Mouse (Mus musculus) forebrain, postnatal 0 days (tissue): Measurements from ENCODE around the gene Fdps. TPM values are rescaled to one million over a fixed set of nuclear protein-coding genes. Genes with fewer than 3 reads are reported as not detected.

Experiments used
- ATAC-seq: fragments of 200-750 bp; cut with Nextera tagmentation; 2 replicates; pipeline ENCODE4 v1.8.0; 2017; ENCODE audit warnings: mild to moderate bottlenecking, moderate library complexity
- DNase-seq: peaks from one replicate; pipeline ENCODE4 v3.0.0-alpha.2; 2015
- H3K27ac ChIP-seq: fragments of 300-500 bp; sonication (generic); 2 replicates; pipeline ENCODE4 v1.5.1; 2014; ENCODE audit warnings: low read depth, mild to moderate bottlenecking, antibody characterized with exemption, low read length, moderate library complexity, mixed read lengths
- H3K27me3 ChIP-seq: fragments of 300-500 bp; sonication (generic); 2 replicates; pipeline ENCODE4 v1.6.1; 2014; ENCODE audit warnings: mild to moderate bottlenecking, low read length, mixed read lengths; ENCODE audit not compliant: insufficient read depth
- H3K36me3 ChIP-seq: fragments of 300-500 bp; sonication (generic); 2 replicates; pipeline ENCODE4 v1.6.1; 2014; ENCODE audit warnings: mild to moderate bottlenecking, moderate library complexity; ENCODE audit not compliant: insufficient read depth
- H3K4me1 ChIP-seq: fragments of 300-500 bp; sonication (generic); 2 replicates; pipeline ENCODE4 v1.6.1; 2014; ENCODE audit warnings: antibody characterized with exemption; ENCODE audit not compliant: insufficient read depth
- H3K4me2 ChIP-seq: fragments of 300-500 bp; sonication (generic); 2 replicates; pipeline ENCODE4 v1.6.1; 2014; ENCODE audit warnings: low read depth, mild to moderate bottlenecking, moderate library complexity
- H3K4me3 ChIP-seq: fragments of 300-500 bp; sonication (generic); 2 replicates; pipeline ENCODE4 v1.5.1; 2014; ENCODE audit warnings: low read depth, low read length, mixed read lengths
- H3K9ac ChIP-seq: fragments of 300-500 bp; sonication (generic); 2 replicates; pipeline ENCODE4 v1.6.1; 2014; ENCODE audit warnings: mild to moderate bottlenecking
- H3K9me3 ChIP-seq: fragments of 300-500 bp; sonication (generic); 2 replicates; pipeline ENCODE4 v1.6.1; 2016; ENCODE audit warnings: low read length
- CTCF ChIP-seq: sonication (generic); IDR thresholded peaks from 2 replicates; pipeline ENCODE4 v1.5.1; 2016; ENCODE audit warnings: antibody characterized with exemption, control low read depth, low read depth
- WGBS: fragments of 180-500 bp; shearing (Covaris S2); extraction: QIAGEN DNeasy Blood & Tissue Kit; methylation state at CpG from one replicate; pipeline ENCODE4 v1.1.7; 2014; 5-methylcytosine and 5-hydroxymethylcytosine counted together
- polyA plus RNA-seq: library from polyadenylated mRNA; unstranded; fragments of >200 nt; fragmentation: Nextera tagmentation; extraction: Ambion mirVana; gene quantifications from 2 replicates; pipeline ENCODE4 v1.2.1, GENCODE M21; 2015
- total RNA-seq: library from RNA; depleted of rRNA; stranded (reverse); fragments of >200 nt; gene quantifications from 2 replicates; pipeline ENCODE4 v1.2.3, GENCODE M21; 2014; rRNA removed

Gene Fdps
- 421 and 510 TPM in 2 replicates for total RNA-seq
- 435 and 441 TPM in 2 replicates for polyA plus RNA-seq

DNA sequence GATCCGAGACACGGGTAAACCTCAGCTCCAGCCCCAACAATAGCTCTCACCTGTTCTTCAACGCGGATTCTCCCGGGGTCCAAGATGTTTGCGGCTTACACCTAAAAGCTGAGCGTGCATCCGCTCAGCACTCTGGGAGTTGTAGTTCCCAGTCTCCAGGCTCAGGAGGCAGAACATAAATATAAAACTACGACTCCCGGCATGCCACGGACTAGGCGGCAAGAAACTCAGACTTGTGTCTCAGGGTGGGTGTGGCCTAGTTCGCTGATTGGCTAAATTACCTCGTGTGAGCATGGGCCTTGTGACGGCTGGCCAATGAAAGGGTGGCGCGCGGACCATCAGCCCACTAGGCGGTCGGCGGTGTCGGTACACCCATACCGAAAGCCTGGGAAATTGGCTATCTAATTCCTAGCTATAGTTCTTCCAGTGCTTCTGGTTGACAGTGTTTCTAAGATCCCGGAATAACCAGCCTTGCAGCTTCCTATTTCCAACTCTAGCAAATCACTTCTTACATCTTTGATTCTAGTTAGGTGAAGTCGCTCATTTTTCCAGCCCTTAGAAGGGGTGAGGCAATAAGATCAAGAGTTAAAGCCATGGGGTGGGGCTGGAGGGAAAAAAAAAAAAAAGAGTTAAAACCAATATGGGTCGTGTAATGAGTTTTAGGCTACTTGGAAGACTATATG, at the start of gene Fdps:
Gene Fdps (minus strand): TSS at position 148 of the 683 bp plus-strand sequence.
- DNase-seq (peak; percentile 98), ATAC-seq (peak; percentile 100)
- TF ChIP-seq CTCF: peak; percentile 56
- H3K9ac ChIP-seq: peak within 1 kb of the TSS; percentile 50
- peak within 1 kb of the TSS; percentile 55 for H3K27ac ChIP-seq
- H3K9me3 ChIP-seq: no peaks in the 10 kb centered on the region
- H3K4me3 ChIP-seq: peak within 1 kb of the TSS; percentile 61
- peaks cover 15% of the 10 kb centered on the region; the same call in 1 of the 2 replicates for H3K4me1 ChIP-seq
- no peaks in the 10 kb centered on the region for H3K27me3 ChIP-seq
- H3K4me2 ChIP-seq: peak within 1 kb of the TSS; percentile 78
- under 1% methylated on average over 26 of the region's 26 CpGs for WGBS
- peaks cover 23% of the 10 kb centered on the region for H3K36me3 ChIP-seq

DNA sequence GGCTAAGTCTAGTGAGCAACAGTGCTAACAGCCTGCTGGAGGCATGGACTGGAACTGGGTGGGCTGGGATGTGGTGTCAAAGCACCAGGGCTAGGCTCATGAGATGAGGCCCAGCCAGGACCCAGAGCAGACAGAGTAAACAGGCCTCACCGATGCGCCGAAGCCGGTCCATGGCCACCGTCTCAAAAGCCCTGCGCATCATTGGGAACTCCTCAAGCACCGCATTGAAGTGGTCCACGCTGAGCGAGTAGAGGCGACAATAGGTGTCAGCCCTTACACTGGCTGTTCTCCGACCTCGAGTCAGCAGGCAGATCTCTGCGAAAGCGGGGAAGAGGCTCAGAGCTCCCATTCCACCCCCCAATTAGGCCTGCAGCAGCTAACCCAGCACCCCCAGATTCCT, 46.8 kb upstream of the Fdps start:
- H3K4me2 ChIP-seq: no peak overlapping the region
- no peak overlapping the region for H3K9ac ChIP-seq
- no peak for TF ChIP-seq CTCF
- WGBS: 73% methylated on average over 14 of the region's 14 CpGs
- H3K27ac ChIP-seq: no peak overlapping the region
- no peaks in the 10 kb centered on the region for H3K9me3 ChIP-seq
- DNase-seq: no peak
- no peaks in the 10 kb centered on the region for H3K27me3 ChIP-seq
- H3K4me3 ChIP-seq: no peak overlapping the region
- peaks cover 35% of the 10 kb centered on the region for H3K36me3 ChIP-seq
- H3K4me1 ChIP-seq: no peaks in the 10 kb centered on the region
- no peak for ATAC-seq

DNA sequence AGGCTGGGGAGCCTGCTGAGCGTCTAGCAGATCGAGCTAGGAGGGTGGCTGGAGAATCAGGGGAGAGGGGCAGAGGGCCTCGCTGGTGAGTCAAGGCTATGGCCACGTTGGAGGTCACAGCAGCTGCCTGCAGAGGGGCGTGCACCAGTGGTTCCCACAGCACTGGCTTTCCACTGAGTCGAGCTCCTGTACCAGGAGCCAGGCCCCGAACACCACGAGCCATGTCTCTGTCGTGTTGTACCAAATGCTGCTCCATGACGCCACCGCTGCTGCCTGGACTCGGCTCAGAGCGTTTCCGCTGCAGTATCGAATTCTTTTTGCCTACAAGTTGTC, 46.2 kb upstream of the Fdps start:
- no peaks in the 10 kb centered on the region for H3K27me3 ChIP-seq
- WGBS: 28% methylated on average over 15 of the region's 15 CpGs
- H3K27ac ChIP-seq: no peak overlapping the region
- no peak overlapping the region for H3K4me2 ChIP-seq
- no peak for TF ChIP-seq CTCF
- no peaks in the 10 kb centered on the region for H3K9me3 ChIP-seq
- no peak overlapping the region for H3K4me3 ChIP-seq
- DNase-seq (no peak), ATAC-seq (no peak)
- H3K4me1 ChIP-seq: no peaks in the 10 kb centered on the region
- H3K36me3 ChIP-seq: peaks cover 35% of the 10 kb centered on the region
- no peak overlapping the region for H3K9ac ChIP-seq

DNA sequence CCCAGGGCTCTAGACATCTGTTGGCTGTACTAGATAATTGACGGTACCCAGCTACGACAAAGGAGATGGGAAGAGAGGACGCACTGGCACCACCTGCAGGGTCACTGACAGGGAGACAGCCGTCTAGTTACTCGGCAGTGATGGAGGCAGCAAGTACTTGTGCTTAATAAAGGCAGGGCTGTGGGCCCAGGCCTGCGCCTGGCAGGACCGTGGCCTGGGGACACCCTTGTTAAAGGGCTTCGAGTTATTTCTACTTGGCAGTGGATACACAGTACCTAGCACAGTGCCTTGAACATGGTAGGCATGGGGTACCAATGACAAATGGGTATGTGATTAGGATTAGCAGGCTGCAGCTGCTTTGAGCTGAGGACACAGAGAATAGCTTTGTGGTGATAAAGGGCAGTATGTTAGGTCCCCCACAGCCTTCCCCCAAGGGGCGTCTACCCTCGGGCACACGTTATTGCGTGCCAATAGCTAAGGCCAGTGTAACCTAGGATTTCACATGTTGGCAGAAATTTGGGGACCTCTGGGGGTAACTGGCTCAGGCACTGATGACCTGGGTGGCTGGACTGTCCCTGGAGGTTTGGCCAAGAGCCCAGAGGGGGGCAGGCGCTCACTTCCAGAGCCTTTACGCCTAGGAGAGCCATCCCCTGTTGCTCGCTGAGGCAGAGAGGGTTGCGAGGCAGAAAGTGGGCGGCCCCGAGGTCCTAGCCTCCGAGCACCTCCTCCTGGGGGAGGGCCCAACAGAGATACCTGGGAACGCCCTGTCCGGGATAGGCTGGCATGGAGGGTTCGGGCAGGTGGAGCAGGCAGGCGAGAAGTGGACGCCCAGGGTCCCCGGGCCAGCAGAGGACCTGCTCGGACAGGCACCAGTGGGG, 45.6 kb upstream of the Fdps start:
- Histone ChIP-seq H3K9ac (no peak overlapping the region), H3K9me3 (no peaks in the 10 kb centered on the region), H3K36me3 (peaks cover 30% of the 10 kb centered on the region), H3K4me1 (no peaks in the 10 kb centered on the region), H3K27ac (no peak overlapping the region), H3K4me2 (no peak overlapping the region), H3K4me3 (no peak overlapping the region), H3K27me3 (no peaks in the 10 kb centered on the region)
- TF ChIP-seq CTCF: no peak
- 26% methylated on average over 26 of the region's 26 CpGs for WGBS
- ATAC-seq (peak; percentile 13; the same call in 1 of the 2 replicates), DNase-seq (no peak)

DNA sequence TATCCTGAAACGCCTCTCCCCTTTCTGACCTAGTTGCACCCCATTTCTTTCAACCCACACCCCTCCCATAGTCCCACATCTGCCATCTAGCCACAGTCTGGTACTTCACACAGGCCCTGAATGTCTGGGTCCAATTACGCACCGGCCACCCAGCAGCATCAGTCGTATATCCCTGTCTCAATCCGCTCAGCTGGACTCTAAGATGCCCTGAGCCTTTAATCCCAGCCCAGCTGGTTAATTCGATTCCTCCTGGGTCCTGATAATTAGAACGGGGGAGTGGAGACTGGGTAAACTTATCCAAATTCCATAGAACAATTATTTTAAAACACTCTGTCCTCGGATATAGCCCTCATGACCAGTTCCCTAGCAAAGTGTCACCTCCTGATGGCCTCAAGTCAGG, 43.8 kb upstream of the Fdps start:
- 20% methylated on average over 8 of the region's 8 CpGs for WGBS
- Histone ChIP-seq H3K36me3 (peaks cover 22% of the 10 kb centered on the region), H3K9ac (no peak overlapping the region), H3K9me3 (no peaks in the 10 kb centered on the region), H3K4me3 (no peak overlapping the region), H3K4me1 (no peaks in the 10 kb centered on the region), H3K27ac (no peak overlapping the region), H3K27me3 (no peaks in the 10 kb centered on the region), H3K4me2 (no peak overlapping the region)
- TF ChIP-seq CTCF: no peak
- ATAC-seq (no peak), DNase-seq (no peak)

DNA sequence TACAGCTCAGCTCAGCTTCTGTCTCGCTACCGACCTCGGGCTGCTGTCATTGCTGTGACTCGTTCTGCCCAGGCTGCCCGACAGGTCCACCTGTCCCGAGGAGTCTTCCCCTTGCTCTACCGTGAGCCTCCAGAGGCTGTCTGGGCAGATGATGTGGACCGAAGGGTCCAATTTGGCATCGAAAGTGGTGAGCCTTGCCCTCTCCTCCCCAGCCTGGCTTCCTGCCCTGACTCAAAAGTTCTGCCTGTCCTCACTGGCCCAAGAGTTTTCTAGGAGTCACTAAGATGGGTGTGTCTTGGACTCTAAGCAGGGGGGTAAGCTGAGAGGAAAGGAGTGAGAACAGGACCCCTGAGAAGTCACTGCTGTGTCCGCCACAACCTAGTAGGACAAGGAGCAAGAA, 43.1 kb upstream of the Fdps start:
- H3K27ac ChIP-seq: no peak overlapping the region
- no peak overlapping the region for H3K4me2 ChIP-seq
- no peak overlapping the region for H3K9ac ChIP-seq
- H3K27me3 ChIP-seq: no peaks in the 10 kb centered on the region
- 86% methylated on average over 10 of the region's 10 CpGs for WGBS
- H3K4me3 ChIP-seq: no peak overlapping the region
- no peak for TF ChIP-seq CTCF
- H3K9me3 ChIP-seq: no peaks in the 10 kb centered on the region
- DNase-seq (no peak), ATAC-seq (no peak)
- H3K4me1 ChIP-seq: no peaks in the 10 kb centered on the region
- H3K36me3 ChIP-seq: peaks cover 14% of the 10 kb centered on the region

DNA sequence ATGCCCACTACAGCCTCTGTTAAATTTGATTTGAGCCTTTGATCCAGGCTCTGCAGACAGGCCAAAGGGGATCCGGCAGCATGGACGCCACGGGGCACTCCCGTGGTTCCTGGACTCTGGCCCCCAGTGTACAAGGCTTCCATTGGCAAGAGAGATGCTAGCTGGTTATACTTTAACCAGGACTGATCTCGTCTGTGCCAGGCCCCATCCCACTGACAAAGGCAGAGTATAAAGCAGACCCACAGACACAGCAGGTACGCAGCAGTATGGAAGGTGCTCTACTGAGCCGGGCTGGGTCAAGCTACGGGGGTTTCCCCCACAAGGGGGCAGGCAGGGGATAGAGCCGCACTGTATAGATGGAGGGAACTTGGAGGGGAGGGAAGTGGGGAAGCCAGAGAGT, 34.6 kb upstream of the Fdps start:
- ATAC-seq: no peak
- TF ChIP-seq CTCF: no peak
- H3K9ac ChIP-seq: no peak overlapping the region
- no peaks in the 10 kb centered on the region for H3K9me3 ChIP-seq
- no peak overlapping the region for H3K4me3 ChIP-seq
- no peak overlapping the region for H3K27ac ChIP-seq
- H3K27me3 ChIP-seq: no peaks in the 10 kb centered on the region
- H3K36me3 ChIP-seq: no peaks in the 10 kb centered on the region
- H3K4me1 ChIP-seq: no peaks in the 10 kb centered on the region
- H3K4me2 ChIP-seq: no peak overlapping the region
- no peak for DNase-seq
- WGBS: 44% methylated on average over 9 of the region's 9 CpGs
